Mouse (Mus musculus) gastrocnemius, postnatal 36 days (tissue): Measurements from ENCODE around the gene Ddx50. TPM values are rescaled to one million over a fixed set of nuclear protein-coding genes. Genes with fewer than 3 reads are reported as not detected.

Experiments
- DNase-seq, 2 experiments: peaks; one replicate each; pipeline ENCODE4 v3.0.0; 2022
- intact Hi-C: fragments of 180-260 bp; cut with DNase I; formaldehyde crosslinking; loops from one replicate; pipeline ENCODE4 v1.15.1; 2025
- long read RNA-seq, 2 experiments: library from polyadenylated mRNA; stranded (forward); transcript quantifications; one replicate each; pipeline ENCODE4 v2.0.0; 2021
- total RNA-seq, 2 experiments: library from RNA; stranded (reverse); gene quantifications; 2 replicates each; pipeline ENCODE4 v1.2.3; 2021

Ddx50 gene
- 10 to 100 TPM; 40.0 to 43.3 TPM for total RNA-seq
- long read RNA-seq, experiment 1, transcript Ddx50-201 (15 exons, 2,535 nt): major isoform, 12 of 24 reads
- long read RNA-seq, experiment 1, partial matches to known transcripts: 1 of 24 reads
- long read RNA-seq, experiment 1, other reads (novel, unspliced or antisense): 11 of 24 reads
- long read RNA-seq, experiment 2, transcript Ddx50-201 (15 exons, 2,535 nt): major isoform, 9 of 32 reads
- long read RNA-seq, experiment 2, partial matches to known transcripts: 7 of 32 reads
- long read RNA-seq, experiment 2, other reads (novel, unspliced or antisense): 16 of 32 reads

- DNase-seq: peak; percentile 97 to 99
- intact Hi-C loops: loop anchor here (5.0 kb wide), 1 partner anchor 49 kb away; the partner anchor contains the start of gene Ddx21
Measured at GRCm38 (mm10) chr10:62650881-62651810, at the start of gene Ddx50. Gene Ddx50, minus strand, starts transcription at chr10:62651218.

GRCm38 (mm10) chr10:62692771-62693170, 41.8 kb upstream of the Ddx50 start:
- intact Hi-C loops: no loop called here
- DNase-seq: no peak

- intact Hi-C loops: no loop called here
- no peak for DNase-seq
Measured at GRCm38 (mm10) chr10:62692244-62692643, 41.2 kb upstream of the Ddx50 start.

GRCm38 (mm10) chr10:62687032-62687674, 36.1 kb upstream of the Ddx50 start:
- DNase-seq: no peak
- intact Hi-C loops: no loop called here

DNA sequence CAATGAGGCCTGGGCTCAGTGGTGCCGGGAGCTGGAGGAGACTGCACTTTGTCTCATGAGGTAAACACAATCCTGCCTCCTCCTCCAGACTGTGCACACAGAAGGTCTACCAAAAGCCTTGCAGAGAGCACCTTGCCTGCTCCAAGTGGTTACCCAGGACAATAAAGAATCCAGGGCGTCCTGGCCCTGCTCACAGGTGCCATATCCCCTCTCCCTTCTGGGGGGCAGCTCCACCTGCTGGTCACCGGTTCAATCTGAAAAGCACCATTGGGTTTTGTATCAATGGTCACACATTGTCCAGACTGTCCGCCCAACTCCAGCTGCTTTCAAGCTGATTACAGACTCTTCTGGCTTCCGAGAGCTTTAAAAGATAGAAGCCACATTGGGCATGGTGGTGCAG, 32.0 kb upstream of the Ddx50 start:
- intact Hi-C loops: no loop called here
- DNase-seq: no peak

DNA sequence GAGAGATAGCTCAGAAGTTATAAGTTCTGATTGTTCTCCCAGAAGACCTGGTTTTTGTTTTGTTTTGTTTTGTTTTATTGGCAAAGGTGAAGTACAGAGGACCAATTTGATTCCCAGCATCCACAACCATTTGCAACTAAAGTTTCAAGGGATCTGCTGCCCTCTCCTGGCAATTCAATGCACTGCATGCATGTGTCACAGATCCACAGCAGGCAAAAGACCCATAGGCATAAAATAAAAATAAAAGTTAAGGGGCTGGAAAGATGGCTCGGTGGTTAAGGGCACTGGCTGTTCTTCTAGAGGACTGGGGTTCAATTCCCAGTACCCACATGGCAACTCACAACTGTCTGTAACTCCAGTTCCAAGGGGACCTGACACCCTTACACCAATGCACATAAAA, 28.8 kb upstream of the Ddx50 start:
- intact Hi-C loops: no loop called here
- no peak for DNase-seq

DNA sequence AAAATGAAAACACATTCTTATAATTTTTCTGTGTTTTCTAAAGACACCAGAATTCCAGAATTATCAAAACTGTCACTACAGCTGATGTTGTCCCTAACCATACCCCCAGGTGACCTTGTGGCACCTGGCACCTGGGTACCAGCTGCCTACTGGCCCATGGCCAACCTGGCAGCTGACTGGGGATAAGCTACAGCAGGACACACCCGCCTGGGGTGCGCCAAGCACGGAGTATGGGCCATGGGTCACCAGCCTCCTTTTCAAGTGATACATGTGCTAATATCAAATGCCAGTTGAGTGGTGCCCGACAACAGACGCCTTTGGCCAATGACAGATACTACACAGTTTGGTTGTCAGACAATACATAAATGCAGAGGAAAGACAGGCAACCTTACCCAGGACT, 26.3 kb upstream of the Ddx50 start:
- DNase-seq: no peak
- intact Hi-C loops: no loop called here

DNA sequence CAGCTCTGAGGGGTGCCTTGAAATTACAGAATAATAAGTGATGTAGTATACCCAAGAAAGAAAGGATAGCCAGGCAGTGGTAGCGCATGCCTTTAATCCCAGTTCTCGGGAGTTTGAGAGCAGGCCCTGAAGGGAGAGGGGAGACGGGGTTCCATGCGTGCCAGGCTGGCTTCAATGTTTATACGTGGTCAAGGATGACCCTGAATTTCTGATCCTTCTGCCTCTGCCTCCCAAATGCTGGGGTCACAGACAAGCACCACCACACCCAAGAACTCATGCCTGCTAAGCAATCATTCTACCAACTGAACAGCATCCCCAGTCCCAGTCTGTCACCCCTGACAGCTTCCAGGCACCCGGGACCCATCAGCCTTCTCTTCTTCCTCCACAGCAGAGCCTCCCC, 25.2 kb upstream of the Ddx50 start:
- no peak for DNase-seq

GRCm38 (mm10) chr10:62672359-62672758, 21.3 kb upstream of the Ddx50 start:
- DNase-seq: no peak
- intact Hi-C loops: no loop called here

More for the DNA sequence above, 25.2 kb upstream of the Ddx50 start:
- intact Hi-C loops: no loop called here

GRCm38 (mm10) chr10:62669245-62669644, 18.2 kb upstream of the Ddx50 start:
- intact Hi-C loops: no loop called here
- no peak for DNase-seq

DNA sequence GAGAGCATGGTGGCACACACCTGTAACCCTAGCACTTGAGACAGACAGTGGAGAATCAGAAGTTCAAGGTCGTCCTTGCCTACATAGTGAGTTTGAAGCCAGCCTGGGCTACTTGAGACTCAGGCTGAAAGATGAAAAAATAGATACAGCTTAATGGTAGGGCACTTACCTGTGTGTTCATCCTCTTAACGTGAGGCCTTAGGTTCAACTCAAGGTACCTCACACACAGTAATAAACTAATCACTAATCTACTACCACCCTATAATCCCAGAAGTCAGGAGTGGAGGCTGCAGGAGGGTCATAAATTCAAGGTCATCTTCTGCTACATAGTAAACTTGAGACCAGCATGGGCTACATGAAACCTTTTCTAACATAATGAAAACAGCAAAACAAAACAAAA, 17.4 kb upstream of the Ddx50 start:
- DNase-seq: no peak
- intact Hi-C loops: no loop called here

DNA sequence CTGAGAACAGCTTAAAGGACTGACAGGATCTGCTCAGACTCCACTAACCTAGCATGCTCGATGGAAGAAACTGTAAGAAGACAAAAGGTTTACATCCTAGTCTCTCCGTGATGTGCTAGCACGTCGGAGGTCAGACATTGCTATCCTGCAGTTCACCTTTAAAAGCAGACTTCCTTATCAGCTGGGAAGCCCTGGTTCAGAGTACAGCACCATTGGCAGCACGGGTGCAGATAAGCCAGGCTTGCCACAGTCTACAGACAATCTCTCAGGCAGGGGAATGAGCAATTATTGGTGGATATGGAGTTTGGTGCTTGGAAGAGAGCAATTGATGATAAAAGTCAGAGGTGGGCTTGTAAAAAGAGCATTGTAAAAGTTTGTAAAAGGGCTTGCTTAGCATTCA, 17.0 kb upstream of the Ddx50 start:
- intact Hi-C loops: no loop called here
- DNase-seq: no peak

GRCm38 (mm10) chr10:62664963-62665590, 14.1 kb upstream of the Ddx50 start:
- peak; percentile 47 to 60 for DNase-seq
- intact Hi-C loops: no loop called here

DNA sequence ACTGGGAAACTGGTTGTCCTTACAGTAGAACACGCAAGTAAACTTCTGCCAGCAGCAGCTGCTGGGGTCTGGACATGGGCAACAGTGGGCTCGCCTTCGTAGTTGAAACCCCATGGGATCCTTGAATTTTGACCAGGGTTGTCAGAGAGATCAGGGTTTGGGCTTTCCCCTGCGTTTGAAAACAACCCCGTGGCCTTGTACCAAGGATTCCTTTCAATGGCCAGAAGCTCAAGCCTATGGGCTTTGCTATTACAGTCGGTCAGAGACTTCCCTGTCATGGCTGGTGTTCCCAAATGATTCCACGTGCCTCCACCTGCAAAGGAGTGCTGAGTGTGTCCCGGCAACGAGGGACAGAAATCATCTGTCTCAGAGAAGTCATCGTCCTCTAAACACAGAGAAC, 13.2 kb upstream of the Ddx50 start:
- intact Hi-C loops: no loop called here
- DNase-seq: no peak

GRCm38 (mm10) chr10:62656711-62657110, 5.7 kb upstream of the Ddx50 start:
- intact Hi-C loops: no loop called here
- no peak for DNase-seq

DNA sequence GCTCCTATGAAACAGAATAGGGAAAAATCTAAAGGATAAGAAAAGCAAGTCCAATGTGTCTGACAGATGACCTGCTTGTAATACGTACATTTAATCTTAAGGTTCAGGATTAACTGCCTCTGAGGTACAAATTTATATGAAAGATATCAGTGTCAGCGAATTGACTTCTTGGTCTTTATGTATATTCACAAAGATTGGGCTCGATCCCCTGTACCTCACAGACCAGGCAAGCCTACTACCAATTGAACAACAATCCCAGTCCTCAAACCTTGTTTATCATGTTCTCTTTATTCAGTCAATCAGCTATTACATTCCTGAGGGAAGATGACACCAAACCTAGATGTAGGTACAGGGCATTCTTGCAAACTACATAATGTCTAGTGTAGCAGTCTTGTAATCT, 943 bp upstream of the Ddx50 start:
- no peak for DNase-seq
- intact Hi-C loops: loop anchor here (5.0 kb wide), 1 partner anchor 50 kb away; the partner anchor contains the start of gene Ddx21

GRCm38 (mm10) chr10:62650358-62650782, 648 bp downstream of the Ddx50 start:
- intact Hi-C loops: loop anchor here (5.0 kb wide), 1 partner anchor 48 kb away; the partner anchor contains the start of gene Ddx21
- no peak for DNase-seq

DNA sequence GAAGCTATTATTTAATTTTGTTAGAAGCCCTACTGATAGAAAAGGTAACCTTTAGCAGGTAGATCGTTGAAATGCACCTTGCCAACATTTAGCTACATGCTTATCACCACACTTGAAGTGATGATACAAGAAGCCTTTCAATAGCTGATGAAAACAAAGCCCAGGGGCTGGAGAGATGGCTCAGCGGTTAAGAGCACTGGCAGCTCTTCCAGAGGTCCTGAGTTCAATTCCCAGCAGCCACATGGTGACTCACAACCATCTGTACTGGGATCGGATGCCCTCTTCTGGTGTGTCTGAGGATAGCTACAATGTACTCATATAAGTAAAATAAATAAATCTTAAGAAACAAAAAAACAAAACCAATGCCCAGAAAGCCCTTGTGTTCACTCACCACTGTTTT, 46.9 kb downstream of the Ddx50 start:
- no peak for DNase-seq
- intact Hi-C loops: loop anchor here (5.0 kb wide), 1 partner anchor 48 kb away; the partner anchor contains the start of gene Ddx50

DNA sequence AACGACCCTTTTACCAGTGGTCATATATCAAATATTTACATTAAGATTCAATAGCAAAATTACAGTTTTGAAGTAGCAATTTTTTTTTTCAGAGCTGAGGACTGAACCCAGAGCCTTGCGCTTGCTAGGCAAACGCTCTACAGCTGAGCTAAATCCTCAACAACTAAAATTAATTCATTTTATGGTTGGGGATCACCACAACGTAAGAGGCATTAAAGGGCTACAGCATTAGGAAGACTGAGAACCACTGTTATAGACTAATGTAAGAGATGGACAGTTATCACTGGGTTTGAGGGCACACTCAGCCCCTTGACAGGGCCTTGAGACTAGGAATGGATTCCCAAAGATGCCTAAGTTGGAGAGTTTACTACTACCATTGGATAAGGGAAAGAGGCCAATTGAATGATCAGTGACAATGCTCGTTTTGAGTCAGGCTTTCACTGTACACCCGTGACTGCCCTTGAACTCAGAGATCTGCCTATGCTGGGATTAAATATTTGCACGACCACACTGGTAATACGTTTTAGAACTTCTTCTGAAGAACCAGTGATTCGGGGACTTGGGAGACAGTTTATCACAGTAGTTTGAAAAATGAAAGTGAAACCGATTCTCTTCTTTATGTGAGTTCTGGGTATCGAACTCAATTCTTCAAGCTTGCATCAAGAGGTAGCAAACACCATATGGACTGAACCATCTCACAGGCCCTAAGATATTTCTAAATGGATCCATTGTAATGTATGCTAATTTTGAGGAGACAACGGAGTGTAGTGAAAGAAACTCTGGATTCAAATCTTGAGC, 47.6 kb downstream of the Ddx50 start:
- intact Hi-C loops: loop anchor here (5.0 kb wide), 1 partner anchor 49 kb away; the partner anchor contains the start of gene Ddx50
- no peak for DNase-seq
